Mouse (Mus musculus): Measurements from ENCODE around the gene Zfp459. TPM values are rescaled to one million over a fixed set of nuclear protein-coding genes. Genes with fewer than 3 reads are reported as not detected.

The Zfp459 gene
- polyA plus RNA-seq (2015; fragmentation: Nextera tagmentation; extraction: Ambion mirVana): 0.12 and 0.19 TPM in 2 replicates

DNA sequence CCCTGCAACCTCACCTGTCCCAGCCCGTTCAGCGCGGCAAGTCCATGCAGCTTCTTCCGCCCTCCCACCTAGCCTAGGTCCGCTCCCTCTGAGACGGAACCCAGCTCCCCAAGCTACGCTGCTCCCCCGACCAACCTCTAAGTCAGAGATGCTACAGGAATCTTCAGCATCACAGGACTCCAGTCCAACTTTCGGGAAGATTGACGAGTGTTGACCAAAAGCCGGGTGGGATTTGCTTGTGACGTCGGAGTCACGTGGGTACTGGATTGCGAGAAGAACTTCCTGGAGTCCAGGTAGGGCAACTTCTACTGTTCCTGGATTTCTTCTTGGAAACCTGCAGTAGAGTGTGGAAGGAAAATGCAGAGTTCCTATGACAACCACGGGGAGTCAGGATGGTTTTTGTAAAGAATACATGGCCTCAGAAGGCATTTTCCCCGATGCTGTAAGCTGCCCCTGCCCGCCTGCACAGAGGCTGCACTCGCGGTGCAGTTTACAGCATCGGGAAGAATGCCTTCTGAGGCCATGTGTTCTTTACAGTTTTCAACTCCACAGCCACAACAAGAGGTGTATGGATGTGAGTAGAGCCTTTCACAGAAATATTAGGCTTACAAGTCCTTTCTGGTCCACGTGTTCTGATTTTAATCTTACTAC, at the start of gene Zfp459:
Gene Zfp459 (minus strand): TSS at position 212 of the 651 bp plus-strand sequence.

DNA sequence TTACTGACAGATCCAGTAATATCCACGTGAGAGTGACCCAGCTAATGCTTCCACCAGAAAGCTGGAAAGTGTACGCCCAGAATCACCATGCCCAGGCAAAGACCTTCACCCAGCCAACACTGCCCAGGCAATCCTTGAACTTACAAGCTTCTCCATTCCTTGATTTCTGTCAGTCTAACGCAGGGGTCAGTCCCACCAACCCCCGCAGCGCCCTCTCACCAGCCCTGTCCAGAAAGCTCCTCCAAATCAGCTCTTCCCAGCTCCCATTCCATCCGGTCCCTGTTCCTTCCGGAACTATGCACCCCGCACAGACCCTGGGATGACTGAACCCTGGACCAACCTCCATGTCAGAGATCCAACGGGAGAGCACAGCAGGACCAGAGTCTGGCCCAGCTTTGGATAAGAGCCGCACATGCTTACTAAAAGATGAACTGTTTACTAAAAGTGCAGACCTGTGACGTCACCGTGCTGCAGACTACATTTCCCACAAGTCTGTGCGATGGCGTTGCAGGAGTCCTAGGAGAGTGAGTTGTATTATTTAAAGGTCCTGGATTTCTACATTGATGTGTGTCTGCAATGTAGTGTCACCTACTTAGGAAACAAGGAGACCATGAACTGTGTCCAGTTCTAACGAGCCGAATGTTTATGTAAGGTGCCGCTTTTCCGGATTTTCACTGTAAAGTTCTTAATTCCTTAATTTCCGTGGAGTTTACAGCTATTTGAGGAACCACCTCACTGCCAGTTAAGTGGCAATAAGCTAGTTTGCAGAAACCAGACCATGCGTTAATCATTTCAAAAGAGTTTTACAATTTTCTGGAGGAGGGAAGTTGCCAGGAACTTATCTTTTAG, 30.2 kb upstream of the Zfp459 start, which contains the start of gene Zfp874a:
Gene Zfp874a (minus strand): TSS at position 453 of the 849 bp plus-strand sequence.

DNA sequence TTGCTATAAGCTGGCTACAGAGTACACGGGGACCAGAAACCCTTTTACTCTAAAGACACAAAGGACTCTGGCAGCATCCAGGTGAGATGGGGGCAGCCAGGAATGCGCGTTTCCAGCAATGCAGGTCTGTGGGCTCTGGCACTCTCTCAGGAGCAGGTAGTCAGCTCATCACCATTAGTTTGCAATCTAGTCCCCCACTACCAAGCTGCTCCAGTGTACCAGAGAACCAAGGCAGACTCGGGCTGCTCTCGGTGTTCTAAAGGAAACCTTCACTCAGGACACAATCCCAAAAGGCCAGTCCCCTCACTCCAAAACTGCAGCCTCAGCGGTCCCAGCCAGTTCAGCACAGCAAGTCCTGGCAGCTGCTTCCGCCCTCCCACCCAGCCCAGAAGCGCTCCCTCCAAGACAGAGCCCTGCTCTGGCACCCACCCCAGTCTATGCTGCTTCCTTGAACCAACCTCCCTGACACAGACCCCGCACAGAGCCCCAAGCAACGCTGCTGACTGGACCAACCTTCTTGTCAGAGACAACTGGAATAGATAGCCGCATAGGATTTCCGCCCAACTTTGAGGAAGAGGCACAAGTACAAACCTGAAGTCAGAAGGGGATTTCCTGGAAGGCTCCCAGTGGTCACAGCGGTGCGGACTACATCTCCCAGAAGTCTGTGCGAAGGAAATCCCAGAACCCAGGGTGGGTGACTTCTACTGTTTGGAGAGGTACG, 21.9 kb downstream of the Zfp459 start, which contains the start of gene Zfp429:
Gene Zfp429 (minus strand): TSS at position 637 of the 721 bp plus-strand sequence.

DNA sequence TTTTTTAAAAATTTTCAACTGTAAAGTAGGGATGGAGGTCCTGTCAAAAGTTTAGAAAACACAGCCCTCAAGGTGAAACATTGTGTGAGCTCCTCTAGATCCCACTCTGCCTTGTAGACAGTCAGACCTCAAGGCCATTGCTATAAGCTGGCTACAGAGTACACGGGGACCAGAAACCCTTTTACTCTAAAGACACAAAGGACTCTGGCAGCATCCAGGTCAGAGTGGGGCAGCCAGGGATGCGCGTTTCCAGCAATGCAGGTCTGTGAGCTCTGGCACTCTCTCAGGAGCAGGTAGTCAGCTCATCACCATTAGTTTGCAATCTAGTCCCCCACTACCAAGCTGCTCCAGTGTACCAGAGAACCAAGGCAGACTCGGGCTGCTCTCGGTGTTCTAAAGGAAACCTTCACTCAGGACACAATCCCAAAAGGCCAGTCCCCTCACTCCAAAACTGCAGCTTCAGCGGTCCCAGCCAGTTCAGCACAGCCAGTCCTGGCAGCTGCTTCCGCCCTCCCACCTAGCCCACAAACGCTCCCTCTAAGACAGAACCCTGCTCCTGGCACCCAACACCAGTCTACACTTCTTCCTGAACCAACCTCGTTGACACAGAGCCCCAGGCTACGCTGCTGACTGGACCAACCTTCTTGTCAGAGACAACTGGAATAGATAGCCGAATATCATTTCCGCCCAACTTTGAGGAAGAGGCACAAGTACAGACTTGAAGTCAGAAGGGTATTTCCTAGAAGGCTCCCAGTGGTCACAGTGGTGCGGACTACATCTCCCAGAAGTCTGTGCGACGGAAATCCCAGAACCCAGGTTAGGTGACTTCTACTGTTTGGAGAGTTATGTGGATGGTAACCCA, 45.9 kb downstream of the Zfp459 start, which contains the start of the genes Gm28041 and Zfp456:
Gene Gm28041 (minus strand): TSS at position 684 of the 862 bp plus-strand sequence.
Gene Zfp456 (minus strand): TSS at position 761 of the 862 bp plus-strand sequence.

DNA sequence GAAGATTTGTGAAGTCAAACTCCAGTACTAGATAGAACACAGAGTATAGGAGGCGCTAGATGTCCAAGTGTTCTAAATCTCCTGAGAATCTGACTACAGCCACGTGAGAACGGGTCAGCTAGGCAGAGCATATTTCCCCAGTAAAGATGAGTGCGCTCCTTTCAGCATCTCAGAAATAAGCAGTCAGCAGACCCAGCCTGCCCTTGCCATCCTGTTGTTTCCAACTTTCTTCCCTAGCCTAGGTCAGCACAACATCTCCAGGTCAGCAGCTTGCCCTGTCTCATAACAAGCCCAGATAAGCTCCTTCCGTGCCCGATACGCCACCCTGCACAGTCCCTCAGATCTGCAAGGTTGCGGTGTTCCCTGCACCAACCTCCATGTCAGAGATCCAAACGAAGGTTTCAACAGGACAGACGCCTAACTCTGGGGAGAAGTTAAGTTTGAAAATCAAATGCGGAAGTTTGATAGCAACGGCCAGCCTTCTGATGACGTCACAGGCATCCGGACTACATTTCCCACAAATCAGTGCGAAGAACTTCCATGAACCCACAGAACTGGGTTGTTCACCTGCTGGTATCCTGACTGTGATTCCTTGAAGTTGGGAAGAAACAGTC, 61.0 kb downstream of the Zfp459 start, which contains the start of the genes Gm28044 and Zfp953:
Gene Gm28044 (minus strand): TSS at position 406 of the 614 bp plus-strand sequence.
Gene Zfp953 (minus strand): TSS at position 475 of the 614 bp plus-strand sequence.

Other genes with a start within 250 kb of the Zfp459 start
- gene Rsl1, start 248.2 kb downstream of the Zfp459 start, polyA plus RNA-seq (2015; fragmentation: Nextera tagmentation; extraction: Ambion mirVana): 5.3 and 7.5 TPM in 2 replicates
- 1.8 and 1.9 TPM in 2 replicates for gene Zfp455, start 226.9 kb downstream of the Zfp459 start, polyA plus RNA-seq (2015; fragmentation: Nextera tagmentation; extraction: Ambion mirVana)
- gene Zfp458, start 143.0 kb downstream of the Zfp459 start, polyA plus RNA-seq (2015; fragmentation: Nextera tagmentation; extraction: Ambion mirVana): 0.96 and 1.4 TPM in 2 replicates
- gene Zfp457, start 114.9 kb downstream of the Zfp459 start, polyA plus RNA-seq (2015; fragmentation: Nextera tagmentation; extraction: Ambion mirVana): 0.44 and 0.83 TPM in 2 replicates
- gene Zfp595, start 88.8 kb downstream of the Zfp459 start, polyA plus RNA-seq (2015; fragmentation: Nextera tagmentation; extraction: Ambion mirVana): 1.1 and 2.0 TPM in 2 replicates
- 0.43 and 1.7 TPM in 2 replicates for gene Gm28044, start 60.9 kb downstream of the Zfp459 start, polyA plus RNA-seq (2015; fragmentation: Nextera tagmentation; extraction: Ambion mirVana)
- gene Zfp953, start 60.8 kb downstream of the Zfp459 start, polyA plus RNA-seq (2015; fragmentation: Nextera tagmentation; extraction: Ambion mirVana): 0.76 and 0.87 TPM in 2 replicates
- 0.57 and 0.80 TPM in 2 replicates for gene Gm28041, start 45.7 kb downstream of the Zfp459 start, polyA plus RNA-seq (2015; fragmentation: Nextera tagmentation; extraction: Ambion mirVana)
- 0.74 and 0.84 TPM in 2 replicates for gene Zfp456, start 45.6 kb downstream of the Zfp459 start, polyA plus RNA-seq (2015; fragmentation: Nextera tagmentation; extraction: Ambion mirVana)
- 5.2 and 5.7 TPM in 2 replicates for gene Zfp429, start 21.6 kb downstream of the Zfp459 start, polyA plus RNA-seq (2015; fragmentation: Nextera tagmentation; extraction: Ambion mirVana)
- 12.6 and 15.1 TPM in 2 replicates for gene Zfp874a, start 30.2 kb upstream of the Zfp459 start, polyA plus RNA-seq (2015; fragmentation: Nextera tagmentation; extraction: Ambion mirVana)
- 4.2 and 4.6 TPM in 2 replicates for gene Zfp874b, start 62.8 kb upstream of the Zfp459 start, polyA plus RNA-seq (2015; fragmentation: Nextera tagmentation; extraction: Ambion mirVana)
- gene Zfp58, start 79.1 kb upstream of the Zfp459 start, polyA plus RNA-seq (2015; fragmentation: Nextera tagmentation; extraction: Ambion mirVana): 5.8 and 6.9 TPM in 2 replicates
- not detected in 2 replicates for gene Gm26965, start 104.7 kb upstream of the Zfp459 start, polyA plus RNA-seq (2015; fragmentation: Nextera tagmentation; extraction: Ambion mirVana)
- 45.3 and 77.5 TPM in 2 replicates for gene Zfp87, start 104.8 kb upstream of the Zfp459 start, polyA plus RNA-seq (2015; fragmentation: Nextera tagmentation; extraction: Ambion mirVana)
- gene Zfp748, start 132.4 kb upstream of the Zfp459 start, polyA plus RNA-seq (2015; fragmentation: Nextera tagmentation; extraction: Ambion mirVana): 7.8 and 9.3 TPM in 2 replicates
- gene Zfp729b, start 188.3 kb upstream of the Zfp459 start, polyA plus RNA-seq (2015; fragmentation: Nextera tagmentation; extraction: Ambion mirVana): 3.7 and 4.0 TPM in 2 replicates
- not detected in 2 replicates for gene Gm49345, start 216.4 kb upstream of the Zfp459 start, polyA plus RNA-seq (2015; fragmentation: Nextera tagmentation; extraction: Ambion mirVana)
- 1.4 and 1.7 TPM in 2 replicates for gene Zfp729a, start 216.4 kb upstream of the Zfp459 start, polyA plus RNA-seq (2015; fragmentation: Nextera tagmentation; extraction: Ambion mirVana)

All from adrenal gland, postnatal 0 days (tissue).